Mouse (Mus musculus) MEL (cell line): ENCODE measurements around the gene Cdc42bpb. TPM values are rescaled to one million over a fixed set of nuclear protein-coding genes. Genes with fewer than 3 reads are reported as not detected.

Experiments
- DNase-seq: peaks from one replicate; pipeline ENCODE4 v3.0.0; 2011; ENCODE audit warnings: low read depth, low spot score
- H3K27ac ChIP-seq: 2 replicates; pipeline ENCODE4 v1.5.1; 2012; ENCODE audit warnings: low read depth, mild to moderate bottlenecking, control low read depth, low read length, moderate library complexity; ENCODE audit not compliant: control insufficient read depth
- H3K27me3 ChIP-seq, 2 experiments: fragments of 150-350 bp in 1 of 2; sonication (generic) in 1 of 2; 2 replicates each; pipeline ENCODE4 v1.6.1; 2012; ENCODE audit warnings: low read length in 2 of 2, mild to moderate bottlenecking in 2 of 2, improper control_type of control experiment in 1 of 2, moderate library complexity in 1 of 2; ENCODE audit not compliant: insufficient read depth in 2 of 2, control insufficient read depth in 1 of 2
- H3K36me3 ChIP-seq, 2 experiments: 2 replicates each; pipeline ENCODE4 v1.6.1; 2012 to 2014; ENCODE audit warnings: low read length in 2 of 2, improper control_type of control experiment in 1 of 2, inconsistent platforms in 1 of 2, mild to moderate bottlenecking in 1 of 2; ENCODE audit not compliant: insufficient read depth in 2 of 2, control insufficient read depth in 1 of 2
- H3K4me1 ChIP-seq, 2 experiments: fragments of 150-350 bp in 1 of 2; sonication (generic) in 1 of 2; 2 replicates each; pipeline ENCODE4 v1.6.1; 2012; ENCODE audit warnings: low read length in 2 of 2, improper control_type of control experiment in 1 of 2, mild to moderate bottlenecking in 1 of 2; ENCODE audit not compliant: insufficient read depth in 2 of 2, control insufficient read depth in 1 of 2
- H3K4me3 ChIP-seq, 2 experiments: fragments of 150-350 bp in 1 of 2; sonication (generic) in 1 of 2; 2 replicates each; pipeline ENCODE4 v1.5.1; 2012; ENCODE audit warnings: low read depth in 2 of 2, low read length in 2 of 2, mild to moderate bottlenecking in 2 of 2, moderate library complexity in 2 of 2, control low read depth in 1 of 2, improper control_type of control experiment in 1 of 2; ENCODE audit not compliant: control insufficient read depth in 1 of 2, insufficient read depth in 1 of 2
- H3K79me2 ChIP-seq: 2 replicates; pipeline ENCODE4 v1.6.1; 2012; ENCODE audit warnings: mild to moderate bottlenecking, low read length, moderate library complexity; ENCODE audit not compliant: control insufficient read depth, poor library complexity, insufficient read depth
- H3K9ac ChIP-seq: 2 replicates; pipeline ENCODE4 v1.6.1; 2012; ENCODE audit warnings: low read depth, mild to moderate bottlenecking, control low read depth, low read length, moderate library complexity; ENCODE audit not compliant: control insufficient read depth, poor library complexity, severe bottlenecking
- H3K9me3 ChIP-seq: fragments of 150-350 bp; sonication (generic); replicated peaks from 2 replicates; pipeline ENCODE4 v1.6.1; 2012; ENCODE audit warnings: mild to moderate bottlenecking, low read length, improper control_type of control experiment, moderate library complexity; ENCODE audit not compliant: insufficient read depth
- BHLHE40 ChIP-seq: IDR thresholded peaks from 2 replicates; pipeline ENCODE4 v1.6.1; 2012; ENCODE audit warnings: low read depth, mild to moderate bottlenecking, inconsistent platforms, low read length, improper control_type of control experiment, borderline replicate concordance
- CTCF ChIP-seq, 3 experiments: IDR thresholded peaks in 2 of 3; conservative IDR thresholded peaks in 1 of 3; 2 replicates each; pipeline ENCODE4 v1.5.1; 2011 to 2012; ENCODE audit warnings: low read length in 3 of 3, low read depth in 2 of 3, mild to moderate bottlenecking in 2 of 3, improper control_type of control experiment in 1 of 3, inconsistent platforms in 1 of 3, mixed read lengths in 1 of 3, moderate library complexity in 1 of 3; ENCODE audit not compliant: control insufficient read depth in 1 of 3, insufficient read depth in 1 of 3, poor library complexity in 1 of 3, severe bottlenecking in 1 of 3
- ELF1 ChIP-seq: IDR thresholded peaks from 2 replicates; pipeline ENCODE4 v1.6.1; 2014; ENCODE audit warnings: low read depth, mild to moderate bottlenecking, inconsistent platforms, low read length, improper control_type of control experiment, moderate library complexity
- GATA1 ChIP-seq: IDR thresholded peaks from 2 replicates; pipeline ENCODE4 v1.6.1; 2011; ENCODE audit warnings: low read depth, low read length, improper control_type of control experiment
- HCFC1 ChIP-seq: IDR thresholded peaks from 2 replicates; pipeline ENCODE4 v1.6.1; 2012; ENCODE audit warnings: low read depth, mild to moderate bottlenecking, inconsistent platforms, low read length, improper control_type of control experiment, moderate library complexity
- JUND ChIP-seq: IDR thresholded peaks from 2 replicates; pipeline ENCODE4 v1.6.1; 2011; ENCODE audit warnings: low read depth, mild to moderate bottlenecking, improper control_type of control experiment, low read length
- MAFK ChIP-seq: IDR thresholded peaks from 2 replicates; pipeline ENCODE4 v1.6.1; 2011; ENCODE audit warnings: low read depth, mild to moderate bottlenecking, low read length, improper control_type of control experiment, borderline replicate concordance
- MAX ChIP-seq: IDR thresholded peaks from 2 replicates; pipeline ENCODE4 v1.6.1; 2011; ENCODE audit warnings: low read length, improper control_type of control experiment
- MAZ ChIP-seq: IDR thresholded peaks from 2 replicates; pipeline ENCODE4 v1.6.1; 2012; ENCODE audit warnings: low read depth, mild to moderate bottlenecking, inconsistent platforms, low read length, improper control_type of control experiment
- MEF2A ChIP-seq: IDR thresholded peaks from 2 replicates; pipeline ENCODE4 v1.6.1; 2014; ENCODE audit warnings: low read depth, mild to moderate bottlenecking, inconsistent platforms, low read length, improper control_type of control experiment; ENCODE audit not compliant: poor library complexity, insufficient replicate concordance, severe bottlenecking; ENCODE audit errors: extremely low read depth
- MXI1 ChIP-seq: IDR thresholded peaks from 2 replicates; pipeline ENCODE4 v1.6.1; 2011; ENCODE audit warnings: mild to moderate bottlenecking, low read depth, low read length, improper control_type of control experiment
- MYC ChIP-seq: IDR thresholded peaks from 2 replicates; pipeline ENCODE4 v1.6.1; 2011; ENCODE audit warnings: low read depth, mild to moderate bottlenecking, low read length, improper control_type of control experiment, moderate library complexity
- NELFE ChIP-seq: IDR thresholded peaks from 2 replicates; pipeline ENCODE4 v1.6.1; 2011; ENCODE audit warnings: low read depth, low read length, improper control_type of control experiment
- POLR2A ChIP-seq, 2 experiments: IDR thresholded peaks; 2 replicates each; pipeline ENCODE4 v1.6.1; 2011 to 2012; ENCODE audit warnings: low read length in 2 of 2, mild to moderate bottlenecking in 2 of 2, control low read depth in 1 of 2, improper control_type of control experiment in 1 of 2, low read depth in 1 of 2, moderate library complexity in 1 of 2; ENCODE audit not compliant: control insufficient read depth in 1 of 2, insufficient read depth in 1 of 2, poor library complexity in 1 of 2
- POLR2AphosphoS2 ChIP-seq: IDR thresholded peaks from 2 replicates; pipeline ENCODE4 v1.6.1; 2011; ENCODE audit warnings: low read length, improper control_type of control experiment
- RAD21 ChIP-seq: IDR thresholded peaks from 2 replicates; pipeline ENCODE4 v1.6.1; 2011; ENCODE audit warnings: mild to moderate bottlenecking, low read depth, low read length, improper control_type of control experiment
- TBP ChIP-seq: IDR thresholded peaks from 2 replicates; pipeline ENCODE4 v1.8.0; 2011; ENCODE audit warnings: low read depth, low read length, improper control_type of control experiment
- UBTF ChIP-seq: IDR thresholded peaks from 2 replicates; pipeline ENCODE4 v1.6.1; 2012; ENCODE audit warnings: low read depth, mild to moderate bottlenecking, inconsistent platforms, low read length, improper control_type of control experiment, moderate library complexity, borderline replicate concordance; ENCODE audit not compliant: insufficient read depth
- USF1 ChIP-seq: IDR thresholded peaks from 2 replicates; pipeline ENCODE4 v1.6.1; 2014; ENCODE audit warnings: low read depth, mild to moderate bottlenecking, inconsistent platforms, low read length, improper control_type of control experiment, moderate library complexity
- polyA plus RNA-seq, 2 experiments: library from polyadenylated mRNA; stranded (reverse) in 1 of 2; unstranded in 1 of 2; fragments of >175 nt in 1 of 2; fragments of >200 nt in 1 of 2; gene quantifications; 2 replicates each; pipeline versions ENCODE4 v1.2.1 to v1.2.4; 2012; ENCODE audit warnings: low replicate concordance in 2 of 2, low read depth in 1 of 2; ENCODE audit not compliant: insufficient read length in 2 of 2, insufficient read depth in 1 of 2, missing spikeins in 1 of 2
- total RNA-seq: library from RNA; depleted of rRNA; stranded (reverse); fragments of 300-350 nt; gene quantifications from 2 replicates; pipeline ENCODE4 v1.2.3, GENCODE M21; 2012

Cdc42bpb gene
- total and polyA plus RNA-seq, 3 experiments = not detected

GRCm38 (mm10) chr12:111385883-111386641 lies 8.5 kb upstream of the Cdc42bpb start:
- no peaks in the 10 kb centered on the region for H3K79me2 ChIP-seq
- DNase-seq = no peak
- no peak overlapping the region for H3K27ac ChIP-seq
- peaks cover 0 to 8% of the 10 kb centered on the region in 2 experiments; a peak in 2 of 4 replicates for H3K27me3 ChIP-seq
- H3K4me3 ChIP-seq = no peak overlapping the region
- H3K9ac ChIP-seq = no peak overlapping the region
- TF ChIP-seq NELFE = no peak
- TF ChIP-seq MXI1 = no peak
- no peak for TF ChIP-seq MAZ
- no peak for TF ChIP-seq USF1
- no peak for TF ChIP-seq UBTF
- no peak for TF ChIP-seq CTCF (IDR thresholded peaks at IDR 0.05 in 2 of 3, conservative IDR thresholded peaks at IDR 0.05 in 1 of 3; ENCODE audit: control insufficient read depth in 1 of 3, insufficient read depth in 1 of 3, low read depth in 2 of 3, low read length in 3 of 3, poor library complexity in 1 of 3, severe bottlenecking in 1 of 3)
- TF ChIP-seq POLR2A (IDR thresholded peaks at IDR 0.05; ENCODE audit: control insufficient read depth in 1 of 2, insufficient read depth in 1 of 2, low read depth in 1 of 2, low read length in 2 of 2, poor library complexity in 1 of 2) = no peak
- TF ChIP-seq TBP = no peak
- TF ChIP-seq JUND = no peak
- no peak for TF ChIP-seq MAFK
- H3K4me1 ChIP-seq = no peaks in the 10 kb centered on the region
- H3K36me3 ChIP-seq = no peaks in the 10 kb centered on the region
- no peaks in the 10 kb centered on the region for H3K9me3 ChIP-seq

GRCm38 (mm10) chr12:111378812-111379211 lies 1.3 kb upstream of the Cdc42bpb start:
- TF ChIP-seq MYC (no peak), MEF2A (no peak), TBP (no peak), BHLHE40 (no peak), MAX (no peak), GATA1 (no peak), JUND (no peak), POLR2AphosphoS2 (no peak), ELF1 (no peak), USF1 (no peak), MAFK (no peak), RAD21 (no peak), HCFC1 (no peak)
- Histone ChIP-seq H3K9ac (no peak overlapping the region), H3K79me2 (no peaks in the 10 kb centered on the region), H3K4me3 (no peak overlapping the region), H3K27me3 (peaks cover 0 to 5% of the 10 kb centered on the region in 2 experiments; a peak in 3 of 4 replicates), H3K27ac (no peak overlapping the region), H3K4me1 (no peaks in the 10 kb centered on the region), H3K36me3 (no peaks in the 10 kb centered on the region), H3K9me3 (no peaks in the 10 kb centered on the region)
- DNase-seq = no peak
